Mouse (Mus musculus) erythroblast, adult 5-6 weeks (primary cell): ENCODE results near the gene Mgat1. TPM values are rescaled to one million over a fixed set of nuclear protein-coding genes. Genes with fewer than 3 reads are reported as not detected.
"Not testable (repeated sequence)": the region's sequence is repeated elsewhere in the genome, so short reads cannot be mapped to it uniquely, and the experiment has no call there.

Experiments
- ATAC-seq: replicated peaks from 2 replicates; pipeline ENCODE4 v1.8.0; 2016; ENCODE audit warnings: moderate number of reproducible peaks, mild to moderate bottlenecking, moderate TSS enrichment, inconsistent platforms; ENCODE audit not compliant: poor library complexity, low FRiP score, severe bottlenecking
- total RNA-seq, 2 experiments: library from RNA; stranded (forward) in 1 of 2; stranded (reverse) in 1 of 2; fragments of 150-400 nt in 1 of 2; fragments of 200-764, 138-1000 nt in 1 of 2; gene quantifications; 2 replicates each; pipeline versions ENCODE4 v1.2.3 to v1.2.4; 2015 to 2017; ENCODE audit warnings: low replicate concordance in 2 of 2

Gene Mgat1
- total RNA-seq, 2 experiments from 2014 or later, result 10.2 to 11.4 TPM

DNA sequence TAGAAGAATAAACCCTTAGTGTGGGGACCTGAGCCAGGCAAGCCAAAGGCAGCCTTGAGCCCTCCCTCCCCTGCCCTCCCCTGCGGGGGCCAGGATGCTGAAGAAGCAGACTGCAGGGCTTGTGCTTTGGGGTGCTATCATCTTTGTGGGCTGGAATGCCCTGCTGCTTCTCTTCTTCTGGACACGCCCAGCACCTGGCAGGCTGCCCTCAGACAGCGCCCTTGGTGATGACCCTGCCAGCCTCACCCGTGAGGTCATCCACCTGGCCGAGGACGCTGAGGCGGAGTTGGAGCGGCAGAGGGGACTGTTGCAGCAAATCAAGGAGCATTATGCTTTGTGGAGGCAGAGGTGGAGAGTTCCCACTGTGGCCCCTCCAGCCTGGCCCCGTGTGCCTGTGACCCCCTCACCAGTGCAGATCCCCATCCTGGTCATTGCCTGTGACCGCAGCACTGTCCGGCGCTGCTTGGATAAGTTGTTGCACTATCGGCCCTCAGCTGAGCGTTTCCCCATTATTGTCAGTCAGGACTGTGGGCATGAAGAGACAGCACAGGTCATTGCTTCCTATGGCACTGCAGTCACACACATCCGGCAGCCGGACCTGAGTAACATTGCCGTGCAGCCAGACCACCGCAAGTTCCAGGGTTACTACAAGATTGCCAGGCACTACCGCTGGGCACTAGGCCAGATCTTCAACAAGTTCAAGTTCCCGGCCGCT, 16.8 kb downstream of the Mgat1 start:
- ATAC-seq, result peak; percentile 55; the same call in 1 of the 2 replicates

- ATAC-seq, result no peak
Observed at GRCm38 (mm10) chr11:49261313-49261855, 17.4 kb downstream of the Mgat1 start.

DNA sequence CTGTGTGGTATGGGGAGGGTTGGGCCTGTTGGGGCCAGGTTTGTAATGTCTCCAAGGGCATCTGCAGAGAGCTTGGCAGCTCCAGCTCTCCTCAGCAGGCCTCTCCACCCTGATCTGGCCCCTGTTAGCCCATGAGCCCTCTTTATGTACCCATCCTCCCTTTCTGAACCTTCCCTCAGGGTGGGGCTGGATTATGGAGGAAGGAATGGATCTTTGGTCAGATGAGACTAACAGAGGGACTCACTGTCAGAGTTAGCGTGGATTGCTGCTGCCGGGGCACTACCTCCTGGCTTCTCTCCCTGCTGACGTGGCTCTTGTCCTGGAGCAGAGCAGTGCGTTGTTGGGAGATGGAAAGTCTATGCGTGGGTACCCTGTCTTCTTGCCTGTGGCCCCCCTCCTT, 18.3 kb downstream of the Mgat1 start:
- no peak for ATAC-seq

DNA sequence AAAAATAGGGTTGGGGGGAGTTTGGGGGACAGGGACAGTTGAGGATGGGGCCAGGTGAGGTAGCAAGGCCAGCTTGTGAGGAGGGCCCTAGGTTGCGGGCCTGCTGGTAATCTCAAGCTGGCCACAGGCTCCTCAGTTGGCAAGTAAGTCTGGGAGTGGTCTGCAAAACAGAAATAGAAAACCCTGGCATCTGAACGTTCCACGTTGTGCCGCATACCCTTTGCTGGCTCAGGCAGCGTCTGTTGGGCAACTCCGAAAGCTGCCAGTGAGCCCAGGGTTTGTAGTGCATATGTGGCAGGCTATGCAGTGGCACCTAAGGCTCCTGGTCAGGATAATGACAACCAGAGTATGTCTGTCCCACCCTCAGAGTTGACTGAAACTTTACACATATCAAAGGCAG, 19.2 kb downstream of the Mgat1 start:
- no peak for ATAC-seq

- ATAC-seq, result no peak
Observed at GRCm38 (mm10) chr11:49264081-49264480, 20.1 kb downstream of the Mgat1 start.

DNA sequence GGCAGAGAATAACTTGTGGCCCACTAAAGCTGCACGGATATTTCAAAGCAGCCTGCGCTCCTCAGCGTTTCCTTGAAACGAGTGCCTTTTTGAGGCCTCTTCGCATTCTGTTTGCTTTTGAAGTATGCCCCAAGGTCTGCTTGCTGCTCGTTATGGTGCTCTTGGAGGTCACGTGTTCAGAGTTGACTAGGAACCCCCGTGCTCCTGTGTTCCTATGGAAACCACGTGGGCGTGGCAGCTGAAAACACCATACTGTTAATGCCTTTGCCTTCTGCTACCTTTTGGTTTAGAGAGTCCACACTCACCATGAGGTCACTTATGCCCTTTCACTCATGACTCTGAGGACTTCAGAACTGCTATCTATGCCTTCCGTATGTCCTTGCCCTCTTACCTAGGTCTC, 20.6 kb downstream of the Mgat1 start:
- no peak for ATAC-seq

DNA sequence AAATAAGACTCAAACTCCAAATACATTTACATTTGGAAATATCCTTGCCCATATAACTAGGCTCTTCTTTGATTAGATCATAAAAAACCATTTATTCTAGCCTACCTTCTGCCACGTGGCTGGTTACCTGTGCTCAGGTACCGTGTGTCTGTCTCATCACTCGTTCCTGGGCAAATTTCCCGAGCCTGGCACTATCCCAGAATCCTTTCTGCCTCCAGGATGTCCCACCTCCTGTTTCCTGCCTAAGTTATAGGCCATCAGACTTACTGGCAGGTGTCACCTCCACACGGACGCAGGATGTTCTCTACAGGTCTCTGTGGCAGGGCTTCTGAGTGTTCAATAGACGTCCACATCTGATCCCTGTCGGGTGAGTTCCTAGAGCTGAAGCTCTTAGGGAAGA, 21.1 kb downstream of the Mgat1 start:
- ATAC-seq, result no peak

DNA sequence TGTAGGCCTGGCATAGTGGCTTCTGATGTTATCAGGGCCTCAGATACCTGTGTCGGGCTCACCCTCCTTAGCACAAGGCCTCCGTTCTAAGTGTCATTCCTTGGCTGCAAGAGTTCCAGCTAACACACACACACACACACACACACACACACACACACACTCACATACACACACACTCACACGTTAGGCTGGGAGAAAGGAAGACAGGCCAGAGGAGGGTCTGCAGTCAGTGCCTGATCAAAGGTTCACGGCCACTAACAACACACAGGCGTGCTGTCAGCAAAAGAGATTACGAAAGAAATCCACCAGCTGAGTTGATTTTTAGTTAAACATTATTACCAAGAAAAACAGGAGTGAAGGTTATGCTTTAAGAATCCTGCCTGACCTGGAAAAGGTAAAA, 22.7 kb downstream of the Mgat1 start:
- ATAC-seq, result no peak

- ATAC-seq, result no peak
Observed at GRCm38 (mm10) chr11:49267316-49267715, 23.3 kb downstream of the Mgat1 start.

DNA sequence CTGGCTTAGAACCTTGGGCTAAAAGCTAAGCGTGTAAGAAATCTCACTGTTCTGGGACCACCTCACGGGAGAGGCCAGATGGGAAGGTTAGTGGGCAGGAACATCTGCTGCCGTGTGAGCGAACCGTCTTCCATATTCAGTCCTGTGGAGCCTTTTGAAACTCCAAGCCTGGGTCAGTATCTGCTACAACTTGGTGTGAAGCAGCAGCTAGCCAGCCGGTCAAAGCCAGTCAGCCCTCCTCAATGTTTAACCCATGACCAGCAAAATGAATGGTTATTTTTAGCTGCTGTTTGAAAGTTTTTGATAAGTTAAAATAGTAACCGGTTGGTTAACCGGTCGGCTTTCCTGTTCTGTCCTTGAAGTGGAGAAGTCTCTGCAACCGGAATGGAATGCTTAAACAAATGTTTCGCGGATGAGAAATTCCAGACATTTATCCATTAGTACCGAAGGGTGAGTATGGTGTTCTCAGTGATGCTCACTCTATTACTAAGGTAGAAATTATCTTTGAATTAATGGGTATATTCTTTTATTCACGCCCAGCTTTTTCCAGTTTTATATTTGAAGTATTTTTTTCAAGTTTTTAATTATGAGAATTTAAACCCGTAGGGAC, 24.1 kb downstream of the Mgat1 start:
- ATAC-seq, result no peak

- ATAC-seq, result no peak
Observed at GRCm38 (mm10) chr11:49269761-49270160, 25.8 kb downstream of the Mgat1 start.

DNA sequence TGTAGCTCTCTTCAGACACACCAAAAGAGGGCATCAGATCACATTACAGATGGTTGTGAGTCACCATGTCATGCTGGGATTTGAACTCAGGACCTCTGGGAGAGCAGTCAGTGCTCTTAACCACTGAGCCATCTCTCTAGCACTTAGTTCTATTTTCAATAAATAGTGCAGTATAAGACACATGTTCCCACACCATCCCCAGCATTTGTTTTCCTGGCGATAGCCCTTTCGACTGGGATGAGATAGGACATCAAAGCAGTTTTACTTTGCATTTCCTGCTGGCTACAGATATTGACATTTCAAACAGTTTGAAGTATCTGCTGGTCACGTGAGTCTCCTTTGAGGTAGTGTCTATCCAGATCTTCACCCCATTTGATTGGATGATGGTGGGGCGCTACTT, 26.4 kb downstream of the Mgat1 start:
- no peak for ATAC-seq

DNA sequence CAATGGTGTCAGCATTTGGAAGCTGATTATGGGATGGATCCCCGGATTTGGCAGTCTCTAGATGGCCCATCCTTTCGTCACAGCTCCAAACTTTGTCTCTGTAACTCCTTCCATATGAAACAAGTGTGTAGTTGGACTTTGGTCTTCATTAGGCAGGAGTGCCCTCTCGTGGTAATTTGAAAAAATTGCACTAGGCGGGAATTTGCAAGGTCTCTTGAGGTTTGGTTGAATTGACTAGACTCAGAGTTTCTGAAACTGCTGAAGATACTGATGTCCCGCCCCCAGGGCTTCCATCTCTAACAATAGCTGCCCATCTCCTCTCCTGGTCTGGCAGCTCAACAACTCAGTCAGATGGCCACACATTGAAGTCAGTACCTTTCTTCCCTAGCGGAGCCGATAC, 27.3 kb downstream of the Mgat1 start:
- 0 out of 2 replicates have a peak, but pooled peaks have one; percentile 54 for ATAC-seq

DNA sequence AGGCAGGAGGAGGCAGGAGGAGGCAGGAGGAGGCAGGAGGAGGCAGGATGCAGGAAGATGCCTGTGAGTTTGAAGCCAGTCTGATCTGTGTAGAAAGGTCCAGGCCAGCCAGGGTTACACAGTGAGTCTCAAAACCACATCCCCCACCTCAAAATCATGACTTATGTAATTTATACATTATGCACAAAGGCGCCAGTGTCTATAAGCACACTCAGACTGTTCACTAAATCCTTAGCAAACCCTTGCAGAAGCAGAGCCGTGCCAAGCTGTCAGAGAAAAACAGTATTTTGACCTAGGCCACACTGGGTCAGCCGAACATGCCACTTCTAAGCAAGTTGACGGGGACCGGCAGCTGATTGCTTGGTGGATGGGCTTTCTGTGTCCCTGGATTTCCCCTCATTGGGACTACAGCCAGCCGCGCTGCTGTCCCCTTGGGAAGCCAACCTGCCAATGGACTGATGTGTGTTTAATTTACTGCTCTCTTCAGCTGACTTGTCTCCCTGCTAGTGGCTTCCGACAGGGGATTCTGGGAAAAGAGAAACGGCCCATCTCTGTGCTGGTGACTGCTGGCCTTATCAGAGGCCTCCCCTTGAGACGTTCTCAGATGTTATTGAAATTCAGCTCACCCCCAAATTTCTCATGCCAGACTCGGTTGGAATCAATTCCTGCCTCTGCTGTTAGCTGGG, 30.0 kb downstream of the Mgat1 start:
- ATAC-seq, result no peak

DNA sequence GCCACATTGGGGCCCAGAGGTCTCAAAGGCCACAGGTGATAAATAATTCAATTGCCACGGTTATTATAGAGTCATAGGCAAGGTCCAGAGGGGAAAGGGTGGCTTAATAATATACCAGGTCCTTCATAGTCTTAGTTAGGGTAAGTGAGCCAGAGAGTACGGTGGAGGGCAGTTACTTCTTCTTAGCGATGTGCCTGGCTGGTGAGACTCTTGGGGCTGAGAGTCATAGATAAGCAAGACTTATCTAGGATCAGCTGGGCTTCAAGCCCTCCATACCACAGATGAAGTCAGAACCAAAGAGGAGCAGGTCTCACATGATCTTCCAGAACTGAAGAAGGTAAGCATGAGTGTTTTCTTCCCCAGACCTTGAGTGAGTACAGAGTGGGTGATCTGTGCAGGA, 34.2 kb downstream of the Mgat1 start, which contains the start of gene Olfr1393:
Gene Olfr1393, plus strand, starts transcription at position 83 of the 400 bp plus-strand sequence.
- no peak for ATAC-seq

GRCm38 (mm10) chr11:49284982-49285381, 41.0 kb downstream of the Mgat1 start, which contains the start of gene Olfr1392:
Gene Olfr1392, plus strand, starts transcription at chr11:49285282.
- ATAC-seq, result not testable (repeated sequence)

DNA sequence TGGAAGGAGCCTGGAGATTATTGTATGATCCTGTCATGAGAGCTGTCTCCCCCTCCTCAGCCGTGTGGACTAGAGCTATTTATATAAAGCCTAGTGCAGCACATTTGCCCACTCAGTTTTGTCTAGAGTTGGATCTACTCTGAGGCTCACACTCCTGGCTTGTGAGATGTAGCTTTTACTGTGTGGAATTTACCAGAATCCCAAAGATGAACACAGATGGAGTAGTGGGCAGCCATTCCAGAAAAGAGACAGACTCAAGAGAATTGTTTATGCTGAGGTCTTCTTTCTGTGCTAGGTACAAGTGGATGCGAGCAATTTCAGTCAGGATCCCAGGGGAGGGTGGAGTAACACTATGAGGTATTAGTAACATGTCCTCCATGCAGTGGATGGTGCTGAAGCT, 43.3 kb downstream of the Mgat1 start:
- no peak for ATAC-seq

DNA sequence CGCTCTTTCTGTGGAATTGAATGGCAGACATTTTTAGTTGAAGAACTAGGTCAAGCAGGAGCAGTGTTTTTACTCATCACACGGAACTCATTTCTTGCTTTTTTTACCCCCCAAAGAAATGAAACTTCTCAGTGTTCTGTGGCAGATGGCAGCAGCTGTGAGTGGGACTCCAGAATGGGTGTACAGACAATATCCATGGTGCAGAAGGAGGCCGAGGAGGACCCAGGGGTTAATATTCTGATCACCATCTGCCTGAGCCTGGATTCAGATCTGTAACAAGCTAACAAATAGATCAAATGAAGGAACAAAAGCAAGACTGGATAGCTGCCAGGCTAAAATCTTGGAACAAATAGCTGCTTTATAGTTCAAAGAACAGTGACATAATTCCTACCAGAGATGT, 48.8 kb downstream of the Mgat1 start:
- no peak for ATAC-seq

DNA sequence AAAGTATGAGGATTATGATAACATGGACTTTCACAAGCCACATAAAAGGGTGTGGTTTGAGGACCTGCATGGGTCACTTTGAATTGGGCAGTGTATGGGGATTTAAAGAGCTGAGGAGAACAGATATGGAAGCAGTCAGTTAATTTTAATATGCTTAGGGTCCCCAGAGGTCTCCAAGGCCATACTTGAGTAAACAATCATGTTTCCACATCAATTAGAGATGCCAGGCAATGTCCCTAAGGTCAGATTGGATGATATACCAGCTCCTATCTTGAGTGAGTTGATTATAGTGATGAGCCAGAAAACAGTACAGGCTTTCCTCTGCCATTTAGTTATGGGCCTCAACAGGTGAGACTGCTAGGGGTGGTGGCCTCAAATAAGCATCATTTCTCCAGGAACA, 60.5 kb downstream of the Mgat1 start, which contains the start of gene Olfr10:
Gene Olfr10, plus strand, starts transcription at position 301 of the 400 bp plus-strand sequence.
- ATAC-seq, result no peak

GRCm38 (mm10) chr11:49308547-49308946, 64.6 kb downstream of the Mgat1 start:
- not testable (repeated sequence) for ATAC-seq
